Mouse (Mus musculus): Measurements from ENCODE around the gene Lyzl4. TPM values are rescaled to one million over a fixed set of nuclear protein-coding genes. Genes with fewer than 3 reads are reported as not detected.

Gene Lyzl4
- not detected for total RNA-seq (2023)

GRCm38 (mm10) chr9:121642001-121642400 is at the start of gene Lyzl4:
Gene Lyzl4, minus strand, starts transcription at chr9:121642096.

GRCm38 (mm10) chr9:121642401-121643181 is 695 bp upstream of the Lyzl4 start, which contains the start of gene Vipr1:
Gene Vipr1, plus strand, starts transcription at chr9:121642716.

Other genes with a start within 250 kb of the Lyzl4 start
- gene Cck, start 146.4 kb downstream of the Lyzl4 start, total RNA-seq (2023) = not detected
- gene Vipr1, start 620 bp upstream of the Lyzl4 start, total RNA-seq (2023) = 123 TPM
- gene Sec22c, start 63.4 kb upstream of the Lyzl4 start, total RNA-seq (2023) = 41.9 TPM
- 14.6 TPM for gene Ss18l2, start 68.2 kb upstream of the Lyzl4 start, total RNA-seq (2023)
- gene Nktr, start 77.1 kb upstream of the Lyzl4 start, total RNA-seq (2023) = 246 TPM
- gene Zfp651, start 117.2 kb upstream of the Lyzl4 start, total RNA-seq (2023) = 1.3 TPM
- not detected for gene Klhl40, start 135.5 kb upstream of the Lyzl4 start, total RNA-seq (2023)
- gene Hhatl, start 150.4 kb upstream of the Lyzl4 start, total RNA-seq (2023) = not detected
- not detected for gene Ccdc13, start 197.4 kb upstream of the Lyzl4 start, total RNA-seq (2023)
- 29.6 TPM for gene Higd1a, start 216.3 kb upstream of the Lyzl4 start, total RNA-seq (2023)

Data from CD4-positive naive resting alpha-beta T cell, adult 57 days (primary cell).